Mouse (Mus musculus) urinary bladder, postnatal 25 days (tissue): ENCODE results near the gene Styx.

Source experiments
- DNase-seq: peaks from one replicate; pipeline ENCODE4 v3.0.0; 2022; ENCODE audit warnings: low spot score

Gene Styx

GRCm38 (mm10) chr14:45350931-45351859 is at the start of gene Styx:
TSS of gene Styx (plus strand) at chr14:45351093.
- DNase-seq = peak; percentile 95

- DNase-seq = no peak
Measured at GRCm38 (mm10) chr14:45303939-45304338, 47.0 kb upstream of the Styx start.

DNA sequence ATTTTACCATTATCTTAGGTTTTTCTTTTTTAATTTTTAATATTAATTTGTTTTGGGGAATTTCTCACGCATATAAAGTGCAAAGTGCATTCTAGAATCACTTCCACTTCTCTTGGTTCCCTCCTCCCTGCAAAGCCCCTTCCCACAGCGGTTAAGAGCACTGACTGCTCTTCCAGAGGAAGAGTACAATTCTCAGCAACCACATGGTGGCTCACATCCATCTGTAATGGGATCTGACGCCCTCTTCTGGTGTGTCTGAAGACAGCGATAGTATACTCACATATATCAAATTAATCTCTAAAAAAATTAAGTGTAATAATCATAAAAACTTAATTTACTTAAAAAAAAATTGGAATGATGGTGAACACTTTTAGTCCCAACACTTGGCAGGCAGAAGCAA is 46.5 kb upstream of the Styx start:
- DNase-seq = no peak

DNA sequence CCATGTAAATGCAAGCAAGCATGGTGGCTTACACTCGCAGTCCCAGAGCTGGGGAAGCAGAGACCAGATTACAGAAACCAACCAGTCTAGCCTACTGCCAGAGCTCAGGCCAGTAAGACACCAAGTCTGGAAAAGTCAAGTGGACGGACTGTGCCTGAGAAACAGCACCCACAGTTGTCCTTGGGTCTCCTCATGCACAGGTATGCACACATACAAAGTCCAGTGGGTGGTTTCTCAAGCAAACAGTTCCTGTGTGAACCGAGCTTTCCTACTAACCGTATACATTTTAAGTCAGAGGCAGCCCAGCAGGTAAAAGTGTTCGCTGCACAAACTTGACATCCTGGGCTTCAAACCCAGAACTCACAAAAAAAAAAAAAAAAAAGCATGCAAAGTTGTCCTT is 45.0 kb upstream of the Styx start:
- no peak for DNase-seq

- no peak for DNase-seq
Measured at GRCm38 (mm10) chr14:45307630-45308328, 43.1 kb upstream of the Styx start.

GRCm38 (mm10) chr14:45309646-45310045 is 41.2 kb upstream of the Styx start:
- no peak for DNase-seq

GRCm38 (mm10) chr14:45310101-45310500 is 40.8 kb upstream of the Styx start:
- DNase-seq = no peak

- no peak for DNase-seq
Measured at GRCm38 (mm10) chr14:45316927-45317326, 34.0 kb upstream of the Styx start.

GRCm38 (mm10) chr14:45317921-45318411 is 32.9 kb upstream of the Styx start:
- DNase-seq = no peak

- peak; percentile 79 for DNase-seq
Measured at GRCm38 (mm10) chr14:45318426-45319236, 32.3 kb upstream of the Styx start, which contains the start of gene Ero1l. TSS of gene Ero1l (minus strand) at chr14:45318771.

GRCm38 (mm10) chr14:45319237-45319610 is 31.7 kb upstream of the Styx start:
- no peak for DNase-seq

DNA sequence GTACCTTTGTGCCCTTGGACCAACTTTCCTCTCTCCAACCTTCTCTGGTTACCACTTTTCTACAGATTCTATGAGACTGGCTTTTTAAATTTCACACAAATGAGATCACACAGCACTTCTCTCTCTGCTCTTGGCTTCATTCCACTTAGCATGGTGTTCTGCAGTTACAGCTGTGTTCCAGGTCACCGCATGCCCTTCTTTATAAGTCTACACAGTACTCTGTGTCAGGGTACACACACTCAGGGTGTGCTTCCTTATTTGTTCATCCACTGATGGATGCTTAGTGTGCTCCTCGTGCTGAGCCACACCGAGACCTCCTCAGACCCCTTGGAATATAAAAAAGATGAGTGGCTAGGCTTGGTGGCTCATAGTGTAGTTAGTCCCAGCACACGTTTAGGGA is 30.8 kb upstream of the Styx start:
- no peak for DNase-seq

- no peak for DNase-seq
Measured at GRCm38 (mm10) chr14:45321067-45321466, 29.8 kb upstream of the Styx start.

DNA sequence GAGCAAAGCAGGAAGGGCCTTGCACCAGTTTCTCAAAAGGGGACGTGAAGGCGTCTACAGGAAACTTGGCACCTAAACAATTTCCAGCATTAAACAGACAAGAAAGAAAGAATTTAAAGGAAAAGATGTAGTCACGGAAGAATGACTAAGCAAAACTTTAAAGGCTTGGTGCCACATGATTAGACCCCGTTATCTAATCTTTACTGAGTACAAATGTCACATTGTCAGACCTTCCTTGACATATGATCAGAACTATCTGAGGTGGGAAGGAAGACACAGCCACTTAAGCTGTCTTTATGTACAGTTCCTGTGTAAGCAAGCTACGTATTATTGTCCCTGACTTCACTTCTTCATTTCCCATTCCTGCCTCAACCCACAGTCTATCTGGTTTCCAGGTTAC is 29.3 kb upstream of the Styx start:
- no peak for DNase-seq

DNA sequence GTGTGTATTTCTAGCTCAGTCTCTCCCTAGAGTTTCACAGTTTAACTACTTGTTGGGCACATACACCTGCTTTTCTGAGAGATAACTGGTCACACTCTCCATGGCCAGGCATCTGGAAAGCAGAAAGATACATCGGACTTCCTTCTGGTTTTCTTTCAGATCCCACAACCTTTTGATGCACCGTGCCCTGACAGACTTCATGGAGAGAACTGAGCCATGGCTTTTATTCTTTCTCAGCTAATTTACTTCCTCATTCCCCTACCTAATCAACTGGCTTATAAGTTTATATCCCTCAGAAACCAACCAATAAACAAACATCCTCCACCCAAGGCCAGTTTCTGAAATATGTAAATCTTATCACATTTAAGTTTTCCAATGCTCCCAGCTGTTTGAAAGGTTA is 28.4 kb upstream of the Styx start:
- no peak for DNase-seq

- DNase-seq = no peak
Measured at GRCm38 (mm10) chr14:45323320-45323719, 27.6 kb upstream of the Styx start.

GRCm38 (mm10) chr14:45325471-45325870 is 25.4 kb upstream of the Styx start:
- no peak for DNase-seq

DNA sequence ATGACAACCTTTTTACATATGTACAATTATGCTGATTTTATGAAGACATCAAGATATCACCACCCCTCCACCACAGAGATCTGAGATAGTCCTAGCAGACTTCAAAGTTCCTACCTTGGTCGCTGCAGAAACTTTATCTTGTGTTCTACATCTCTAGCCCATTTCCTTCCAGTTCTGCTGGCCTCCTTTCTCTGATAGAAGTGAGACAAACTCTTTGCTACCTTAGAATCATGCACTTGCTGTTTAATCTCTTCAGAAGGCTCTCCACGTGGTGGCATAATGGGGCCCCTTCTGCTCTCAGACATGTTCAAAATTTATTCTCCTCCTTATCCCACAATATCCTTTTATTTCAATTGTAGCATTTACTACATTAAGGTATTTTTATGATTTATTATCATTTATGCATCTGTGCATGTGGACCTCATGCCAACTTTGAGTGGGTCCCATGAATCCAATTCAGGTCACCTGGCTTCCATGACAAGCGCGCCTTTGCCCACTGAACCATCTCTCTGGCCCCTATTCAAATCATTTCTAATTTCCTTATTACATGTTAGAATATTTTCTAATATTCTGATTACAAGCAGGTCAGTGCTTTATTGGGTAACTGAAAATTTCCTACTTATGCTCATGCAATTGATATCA is 22.7 kb upstream of the Styx start:
- no peak for DNase-seq

DNA sequence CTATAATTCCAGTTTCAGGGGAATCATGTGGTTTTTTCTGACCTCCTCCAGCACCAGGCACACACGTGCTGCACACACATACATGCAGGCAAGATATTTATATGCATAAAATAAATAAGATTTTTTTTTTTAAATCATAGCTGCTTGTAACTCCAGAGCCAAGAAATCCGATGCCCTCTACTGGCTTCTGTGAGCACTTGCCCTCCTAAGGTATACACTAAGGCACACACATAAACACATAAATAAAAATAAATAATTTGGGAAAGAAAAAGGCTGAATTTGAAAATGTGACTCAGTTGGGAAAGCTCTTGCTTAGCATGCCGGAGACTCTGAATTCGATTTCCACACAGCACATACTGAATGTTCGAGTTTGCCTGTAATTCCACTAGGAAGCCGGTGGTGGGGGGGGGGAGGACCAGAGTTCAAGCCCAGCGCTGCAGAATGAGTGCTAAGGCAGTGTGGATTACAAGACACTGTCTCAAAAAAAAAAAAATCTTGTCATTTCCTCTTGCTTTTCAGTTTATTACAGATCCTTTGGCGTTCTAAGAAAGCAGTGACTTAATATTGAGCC is 21.8 kb upstream of the Styx start:
- DNase-seq = no peak

DNA sequence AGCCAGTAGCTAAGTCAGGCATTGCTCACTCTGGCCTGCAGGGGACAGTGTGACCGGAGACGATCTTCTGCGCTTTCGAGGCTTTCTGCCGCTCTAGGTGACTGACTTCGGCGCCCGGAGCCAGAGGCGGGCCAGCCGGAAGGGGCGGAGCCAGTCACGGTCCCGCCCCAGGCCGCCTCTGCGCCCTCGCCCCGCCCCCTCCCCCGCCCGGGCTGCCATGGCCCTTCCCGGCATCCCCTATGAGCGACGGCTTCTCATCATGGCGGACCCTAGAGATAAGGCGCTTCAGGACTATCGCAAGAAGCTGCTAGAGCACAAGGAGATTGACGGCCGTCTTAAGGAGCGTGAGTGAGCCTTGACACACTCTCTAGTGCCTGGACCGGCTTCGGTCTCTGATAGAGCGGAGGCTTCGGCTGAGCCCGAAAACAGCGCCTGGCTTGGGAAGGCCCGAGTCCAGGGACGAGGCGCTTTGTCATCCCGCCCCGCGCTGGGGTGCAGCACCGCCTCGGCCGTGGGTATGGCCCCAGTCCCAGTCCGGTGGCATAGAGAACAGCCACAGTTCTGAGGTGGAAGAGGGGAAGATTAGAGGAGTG is 21.2 kb upstream of the Styx start, which contains the start of gene Psmc6:
Gene Psmc6 (plus strand): TSS at position 200 of the 593 bp plus-strand sequence.
- DNase-seq = peak; percentile 85
